Mouse (Mus musculus) small intestine, adult 2 months (tissue): Measurements from ENCODE around the gene Large2. TPM values are rescaled to one million over a fixed set of nuclear protein-coding genes. Genes with fewer than 3 reads are reported as not detected.
A peak's percentile ranks its signal among the peaks of the same experiment; 100 is the strongest.

Experiments used
- H3K27ac ChIP-seq: fragments of 200-500 bp; 2 replicates; pipeline ENCODE4 v1.5.1; 2012; ENCODE audit warnings: low read depth, low read length, control low read depth, inconsistent platforms; ENCODE audit not compliant: insufficient read depth
- H3K27me3 ChIP-seq: fragments of 200-500 bp; 2 replicates; pipeline ENCODE4 v1.6.1; 2012; ENCODE audit warnings: mild to moderate bottlenecking, moderate library complexity, low read length, inconsistent platforms; ENCODE audit not compliant: control insufficient read depth, insufficient read depth
- H3K36me3 ChIP-seq: fragments of 200-500 bp; 2 replicates; pipeline ENCODE4 v1.6.1; 2012; ENCODE audit warnings: mild to moderate bottlenecking, low read length, control low read depth, inconsistent platforms; ENCODE audit not compliant: control insufficient read depth, insufficient read depth
- H3K4me1 ChIP-seq: fragments of 200-500 bp; 2 replicates; pipeline ENCODE4 v1.6.1; 2012; ENCODE audit warnings: low read length, inconsistent platforms, mixed read lengths; ENCODE audit not compliant: control insufficient read depth, insufficient read depth, insufficient read length
- H3K4me3 ChIP-seq: fragments of 200-500 bp; 2 replicates; pipeline ENCODE4 v1.5.1; 2012; ENCODE audit warnings: low read depth, mild to moderate bottlenecking, control low read depth, inconsistent platforms, low read length, moderate library complexity
- CTCF ChIP-seq: fragments of 200-500 bp; IDR thresholded peaks from 2 replicates; pipeline ENCODE4 v1.5.1; 2012; ENCODE audit warnings: low read depth, mild to moderate bottlenecking, control low read depth, inconsistent platforms, low read length, moderate library complexity, mixed read lengths; ENCODE audit not compliant: insufficient replicate concordance, insufficient read length; ENCODE audit errors: extremely low read depth
- POLR2A ChIP-seq: fragments of 200-500 bp; IDR thresholded peaks from 2 replicates; pipeline ENCODE4 v1.6.1; 2012; ENCODE audit warnings: low read depth, mild to moderate bottlenecking, control low read depth, inconsistent platforms, low read length, moderate library complexity
- WGBS: fragments of 180-500 bp; shearing (Covaris S2); methylation state at CpG from one replicate; pipeline ENCODE4 v1.1.7; 2018; 5-methylcytosine and 5-hydroxymethylcytosine counted together
- polyA plus RNA-seq: library from polyadenylated mRNA; depleted of rRNA; stranded (reverse); fragments of >200 nt; gene quantifications from 2 replicates; pipeline ENCODE4 v1.2.3, GENCODE M21; 2012

Large2 gene
- polyA plus RNA-seq, 1 experiment, result 12.3 TPM

DNA sequence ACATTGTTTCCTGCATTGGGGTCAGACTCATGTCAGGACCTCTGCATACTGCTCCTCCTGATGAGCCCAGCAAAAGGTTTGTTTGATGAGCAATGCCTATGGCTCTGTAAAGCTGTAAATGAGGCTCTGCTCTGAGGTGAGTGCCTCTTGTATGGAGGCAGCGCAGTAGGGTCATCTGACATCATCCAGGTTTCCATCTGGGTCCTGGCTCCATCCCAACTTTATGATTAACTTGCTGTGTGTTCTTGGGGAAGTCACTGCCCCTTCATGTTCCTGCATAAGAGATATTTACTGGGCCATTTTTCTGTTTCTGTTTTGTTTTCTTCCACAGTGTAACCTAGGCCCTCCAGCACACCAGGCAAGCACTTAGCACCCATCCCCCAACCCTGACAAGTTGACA is 22.8 kb upstream of the Large2 start:
- H3K27ac ChIP-seq, result no peak overlapping the region
- TF ChIP-seq POLR2A, result no peak
- no peak for TF ChIP-seq CTCF
- no peaks in the 10 kb centered on the region for H3K36me3 ChIP-seq
- 65% methylated on average over 1 of the region's 1 CpGs for WGBS
- no peak overlapping the region for H3K4me3 ChIP-seq
- peaks cover 6% of the 10 kb centered on the region for H3K4me1 ChIP-seq
- peaks cover 12% of the 10 kb centered on the region for H3K27me3 ChIP-seq

DNA sequence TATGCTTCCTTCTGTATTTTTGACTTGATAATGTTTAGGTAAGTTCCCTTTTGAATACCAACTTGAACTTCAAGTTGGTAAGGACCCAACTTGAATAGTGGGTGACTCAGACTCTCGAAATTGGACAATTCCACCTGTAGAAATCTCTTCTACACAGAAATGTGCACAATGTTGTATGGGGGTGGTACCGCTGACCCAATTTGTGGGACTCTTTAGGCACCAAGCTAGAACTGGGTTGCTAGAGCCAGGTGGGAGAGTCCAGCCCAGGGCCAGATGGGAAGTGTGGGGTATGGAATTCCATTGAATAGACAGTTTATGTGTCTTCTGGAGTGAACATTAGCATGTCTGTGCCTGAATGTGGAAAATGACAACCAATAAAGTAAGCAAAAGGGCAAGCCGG is 20.9 kb upstream of the Large2 start:
- no peaks in the 10 kb centered on the region for H3K36me3 ChIP-seq
- WGBS, result 84% methylated on average over 3 of the region's 3 CpGs
- no peak overlapping the region for H3K27ac ChIP-seq
- TF ChIP-seq CTCF (no peak), POLR2A (no peak)
- H3K4me3 ChIP-seq, result no peak overlapping the region
- H3K27me3 ChIP-seq, result peaks cover 12% of the 10 kb centered on the region
- no peaks in the 10 kb centered on the region; the same call in 1 of the 2 replicates for H3K4me1 ChIP-seq

DNA sequence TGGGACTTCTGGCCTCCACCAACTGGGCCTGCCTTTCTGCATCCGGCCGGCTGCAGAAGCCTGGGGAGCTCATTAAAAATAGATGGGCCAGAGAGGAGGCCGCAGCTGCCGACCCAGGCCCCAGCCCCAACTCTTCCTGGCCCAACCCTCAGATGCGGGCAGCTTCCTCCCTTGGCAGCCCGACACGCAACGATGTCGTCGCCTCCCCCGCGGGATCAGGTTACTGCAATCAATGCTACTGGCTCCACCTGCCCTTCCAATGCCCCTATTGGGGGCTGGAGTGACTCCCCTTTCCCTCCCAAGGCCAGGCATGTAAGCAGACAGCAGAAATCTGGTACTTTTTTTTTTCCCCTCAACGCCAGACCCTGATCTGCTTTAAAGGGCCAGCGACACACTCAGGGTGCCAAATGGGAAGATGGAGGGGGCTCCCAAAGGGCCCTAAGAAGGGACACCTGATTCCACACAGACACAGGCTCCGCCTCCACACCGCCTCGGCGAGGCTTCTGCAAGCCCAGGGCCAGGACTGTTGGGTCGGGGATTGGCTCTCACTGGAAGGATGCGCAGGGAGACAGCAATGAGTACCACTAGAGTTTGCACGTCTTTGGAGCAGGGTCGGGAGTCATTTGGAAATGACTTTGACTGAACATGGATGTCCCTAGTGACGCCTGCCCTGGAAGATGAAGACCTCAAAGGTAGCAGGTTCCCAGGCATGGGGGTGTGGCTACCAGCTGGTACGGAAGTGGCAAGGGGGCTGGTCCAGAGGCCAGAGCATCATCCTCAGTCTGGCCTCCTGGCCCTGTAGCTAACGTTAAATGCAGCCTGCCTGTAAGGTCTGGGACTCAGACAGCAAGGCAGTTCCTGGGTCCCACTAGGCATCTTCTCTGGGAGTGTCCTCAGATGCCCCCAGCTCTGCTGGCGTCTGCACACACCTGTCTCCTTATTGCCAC is 17.9 kb upstream of the Large2 start:
- Histone ChIP-seq H3K4me1 (no peaks in the 10 kb centered on the region; the same call in 1 of the 2 replicates), H3K27ac (no peak overlapping the region), H3K36me3 (no peaks in the 10 kb centered on the region), H3K4me3 (peak overlapping the region; percentile 14), H3K27me3 (peaks cover 19% of the 10 kb centered on the region)
- TF ChIP-seq POLR2A (no peak), CTCF (no peak)
- 7% methylated on average over 26 of the region's 26 CpGs for WGBS

DNA sequence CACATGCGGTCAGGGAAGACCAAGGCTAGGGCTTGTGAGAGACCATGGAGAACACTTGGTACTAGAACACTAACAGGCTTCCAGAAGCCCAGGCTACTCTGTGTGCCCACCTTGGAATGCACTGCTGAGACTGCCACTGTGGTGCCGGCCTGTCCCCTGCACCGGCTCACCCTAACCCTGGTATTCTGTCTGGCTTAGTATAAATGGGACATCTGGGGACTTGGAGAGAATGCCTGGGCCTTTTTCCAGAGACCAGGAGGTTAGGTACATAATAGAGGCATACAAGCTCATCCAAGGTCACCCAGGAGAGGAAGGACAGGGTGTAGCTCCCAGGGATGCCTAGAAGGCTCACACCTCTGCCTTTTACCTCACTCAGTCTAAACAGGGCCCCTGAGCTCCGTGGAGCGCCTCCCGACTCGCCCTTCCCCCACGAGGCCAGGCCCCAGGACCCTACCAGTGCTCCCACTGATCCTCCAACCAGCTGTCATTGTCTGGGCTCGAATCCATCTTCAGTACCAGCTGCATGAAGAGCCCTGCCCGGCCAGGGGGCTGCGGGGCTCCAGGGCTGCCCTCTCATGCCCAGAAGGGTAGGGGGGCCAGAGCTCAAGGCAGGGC is 17.1 kb upstream of the Large2 start:
- peak overlapping the region; percentile 14 for H3K4me3 ChIP-seq
- WGBS, result 34% methylated on average over 11 of the region's 11 CpGs
- no peaks in the 10 kb centered on the region; the same call in 1 of the 2 replicates for H3K4me1 ChIP-seq
- peaks cover 19% of the 10 kb centered on the region for H3K27me3 ChIP-seq
- TF ChIP-seq POLR2A, result no peak
- TF ChIP-seq CTCF, result no peak
- no peaks in the 10 kb centered on the region for H3K36me3 ChIP-seq
- H3K27ac ChIP-seq, result no peak overlapping the region

DNA sequence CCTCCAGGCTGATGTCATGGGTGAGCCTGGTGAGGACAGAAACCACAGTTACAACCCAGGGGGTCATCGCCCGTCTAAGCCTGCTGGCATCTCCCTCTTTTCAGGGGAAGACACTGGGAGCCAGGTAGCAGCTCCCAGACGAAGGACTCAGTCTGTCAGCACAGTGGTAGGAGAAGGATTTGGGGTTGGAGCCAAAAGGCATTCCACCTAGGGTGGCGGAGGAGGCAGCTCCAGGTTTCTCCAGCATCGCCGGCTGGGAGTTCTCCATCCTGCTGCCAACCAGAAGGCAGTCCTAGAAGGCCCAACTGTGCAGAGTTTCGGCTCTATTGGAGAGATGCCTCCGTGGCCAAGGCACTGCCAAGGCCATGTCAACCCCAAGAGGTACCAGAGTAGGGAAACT is 16.4 kb upstream of the Large2 start:
- no peaks in the 10 kb centered on the region; the same call in 1 of the 2 replicates for H3K4me1 ChIP-seq
- peaks cover 19% of the 10 kb centered on the region for H3K27me3 ChIP-seq
- TF ChIP-seq POLR2A (no peak), CTCF (no peak)
- no peak overlapping the region for H3K4me3 ChIP-seq
- 87% methylated on average over 8 of the region's 8 CpGs for WGBS
- H3K36me3 ChIP-seq, result no peaks in the 10 kb centered on the region
- H3K27ac ChIP-seq, result no peak overlapping the region

DNA sequence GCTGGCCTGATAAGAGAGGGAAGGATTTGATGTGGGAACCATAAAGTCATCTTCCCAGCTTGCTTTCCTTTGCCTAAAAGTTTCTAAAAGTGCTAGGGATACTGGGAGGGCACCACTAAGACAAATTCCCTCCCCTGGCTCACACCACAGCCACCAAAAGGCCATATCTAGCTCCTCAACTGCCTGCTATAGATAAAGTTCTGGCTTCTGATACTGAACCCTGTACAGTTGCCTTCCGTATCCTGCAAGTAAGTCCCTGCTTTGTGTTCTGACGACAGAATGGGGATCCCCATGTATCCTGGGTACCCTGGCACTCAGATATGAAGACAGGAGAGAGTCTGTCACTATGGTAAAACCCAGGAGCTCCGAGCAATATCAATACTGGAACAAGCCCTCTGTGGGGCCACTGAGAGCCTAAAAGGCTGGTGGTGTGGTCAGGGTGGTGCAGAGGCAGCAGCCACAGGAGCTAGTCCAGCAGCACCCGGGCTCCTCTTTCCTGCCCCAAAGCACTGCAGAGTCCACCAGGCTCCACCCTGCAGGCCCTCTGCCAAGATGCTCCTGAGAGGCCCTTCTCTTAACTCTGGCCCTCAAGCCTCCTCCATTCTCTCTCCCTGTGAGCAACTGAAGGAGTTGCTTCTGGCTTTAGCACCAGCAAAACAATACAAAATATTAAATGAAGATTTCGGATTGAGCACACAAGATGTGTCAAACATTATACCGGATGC is 15.7 kb upstream of the Large2 start:
- no peak for TF ChIP-seq POLR2A
- TF ChIP-seq CTCF, result no peak
- WGBS, result 63% methylated on average over 6 of the region's 6 CpGs
- Histone ChIP-seq H3K27me3 (peaks cover 19% of the 10 kb centered on the region), H3K4me1 (no peaks in the 10 kb centered on the region; the same call in 1 of the 2 replicates), H3K27ac (no peak overlapping the region), H3K4me3 (no peak overlapping the region), H3K36me3 (no peaks in the 10 kb centered on the region)

DNA sequence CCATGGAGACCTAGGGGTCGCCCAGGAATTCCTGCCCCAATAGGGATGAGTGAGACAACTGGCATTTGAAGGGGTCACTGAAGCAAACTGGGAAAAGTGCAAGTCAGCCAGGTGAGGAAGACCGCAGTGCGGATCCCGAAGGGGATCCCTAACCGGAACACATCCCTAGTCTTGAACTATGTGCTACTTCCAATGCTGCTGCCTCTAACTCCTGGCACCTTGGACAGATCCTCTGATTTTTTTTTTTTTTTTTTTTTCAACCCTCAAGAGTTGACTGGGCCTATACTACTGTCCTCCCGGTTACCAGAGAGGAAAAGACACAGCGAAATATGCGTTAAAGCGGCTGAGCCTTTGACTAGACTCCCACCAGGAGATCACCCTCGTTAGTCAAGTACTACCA is 15.0 kb upstream of the Large2 start:
- Histone ChIP-seq H3K27me3 (peaks cover 19% of the 10 kb centered on the region), H3K27ac (no peak overlapping the region), H3K4me3 (peak overlapping the region; percentile 67), H3K36me3 (no peaks in the 10 kb centered on the region), H3K4me1 (no peaks in the 10 kb centered on the region; the same call in 1 of the 2 replicates)
- 21% methylated on average over 10 of the region's 10 CpGs for WGBS
- TF ChIP-seq POLR2A (no peak), CTCF (no peak)
